Mouse (Mus musculus) stomach, embryonic 15.5 days (tissue): ENCODE measurements around the gene Gm9918. TPM values are rescaled to one million over a fixed set of nuclear protein-coding genes. Genes with fewer than 3 reads are reported as not detected.

Experiments
- ATAC-seq: fragments of 200-750 bp; cut with Nextera tagmentation; 2 replicates; pipeline ENCODE4 v1.8.0; 2017; ENCODE audit warnings: low read depth, moderate number of reproducible peaks, moderate TSS enrichment; ENCODE audit not compliant: insufficient read depth, low FRiP score
- H3K27ac ChIP-seq: fragments of 300-500 bp; sonication (generic); 2 replicates; pipeline ENCODE4 v1.5.1; 2015; ENCODE audit warnings: mild to moderate bottlenecking, inconsistent platforms
- H3K27me3 ChIP-seq: fragments of 300-500 bp; sonication (generic); replicated peaks from 2 replicates; pipeline ENCODE4 v1.6.1; 2015; ENCODE audit warnings: inconsistent platforms
- H3K36me3 ChIP-seq: fragments of 300-500 bp; sonication (generic); 2 replicates; pipeline ENCODE4 v1.6.1; 2015; ENCODE audit warnings: inconsistent platforms
- H3K4me1 ChIP-seq: fragments of 300-500 bp; sonication (generic); 2 replicates; pipeline ENCODE4 v1.6.1; 2015; ENCODE audit warnings: inconsistent platforms
- H3K4me2 ChIP-seq: fragments of 300-500 bp; sonication (generic); 2 replicates; pipeline ENCODE4 v1.6.1; 2015; ENCODE audit warnings: mild to moderate bottlenecking, inconsistent platforms
- H3K4me3 ChIP-seq: fragments of 300-500 bp; sonication (generic); replicated peaks from 2 replicates; pipeline ENCODE4 v1.5.1; 2015; ENCODE audit warnings: inconsistent platforms
- H3K9ac ChIP-seq: fragments of 300-500 bp; sonication (generic); 2 replicates; pipeline ENCODE4 v1.6.1; 2015; ENCODE audit warnings: inconsistent platforms
- H3K9me3 ChIP-seq: fragments of 300-500 bp; sonication (generic); 2 replicates; pipeline ENCODE4 v1.6.1; 2016; ENCODE audit warnings: inconsistent platforms
- WGBS: fragments of 180-500 bp; shearing (Covaris S2); methylation state at CpG from one replicate; pipeline ENCODE4 v1.1.7; 2015; 5-methylcytosine and 5-hydroxymethylcytosine counted together
- polyA plus RNA-seq: library from polyadenylated mRNA; unstranded; fragments of >200 nt; fragmentation: Nextera tagmentation; extraction: Ambion mirVana; gene quantifications from 2 replicates; pipeline ENCODE4 v1.2.1, GENCODE M21; 2015

The Gm9918 gene
- polyA plus RNA-seq, 1 experiment from 2014 or later, result 0.27 TPM

DNA sequence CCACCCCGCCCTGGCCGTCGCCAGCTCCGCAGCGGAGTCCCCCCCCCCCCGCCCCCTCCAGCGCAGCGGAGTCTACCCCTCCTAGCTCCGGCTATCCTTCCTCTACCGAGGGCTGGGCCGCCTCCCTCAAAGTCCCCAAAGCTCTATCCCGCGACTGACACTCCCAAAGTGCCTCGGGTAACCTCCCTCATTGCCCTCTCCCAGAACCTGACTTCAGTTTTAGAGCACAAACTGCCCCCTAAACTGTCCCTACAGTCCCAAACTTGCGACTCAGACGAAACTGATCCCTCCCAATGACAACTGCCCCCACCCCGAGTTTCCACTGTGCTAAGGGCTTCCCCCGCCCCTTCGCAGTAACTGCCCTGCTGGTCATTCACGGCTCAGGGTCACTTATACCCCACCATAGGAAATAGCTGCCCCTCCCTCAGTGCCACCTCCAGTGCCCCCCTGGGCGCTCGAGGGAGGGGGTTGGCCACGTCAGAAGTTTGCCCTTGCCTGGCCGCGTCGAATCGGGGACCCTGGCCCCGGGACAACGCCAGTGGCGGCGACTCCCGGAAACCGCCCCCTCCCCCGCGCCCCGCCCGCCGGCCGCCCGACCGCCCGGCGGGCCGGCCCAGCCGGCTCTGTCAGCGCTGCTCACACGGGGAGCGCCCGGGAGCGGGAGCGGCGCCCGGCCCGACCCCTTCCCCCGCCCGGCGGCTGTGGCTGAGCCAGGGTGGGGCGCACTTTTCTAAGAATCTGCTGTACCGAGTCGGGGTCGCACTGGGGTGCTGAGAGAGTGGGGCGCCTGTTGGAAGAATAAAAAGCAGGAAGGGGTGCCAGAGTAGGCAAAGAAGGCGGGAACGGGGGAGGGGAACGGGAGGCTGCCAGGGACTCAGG is 22.9 kb upstream of the Gm9918 start:
- H3K4me3 ChIP-seq, result peak overlapping the region; percentile 64
- H3K4me1 ChIP-seq, result peaks cover 56% of the 10 kb centered on the region
- H3K36me3 ChIP-seq, result no peaks in the 10 kb centered on the region
- no peaks in the 10 kb centered on the region for H3K27me3 ChIP-seq
- peak overlapping the region; percentile 100 for H3K27ac ChIP-seq
- peak overlapping the region; percentile 39 for H3K9ac ChIP-seq
- H3K4me2 ChIP-seq, result peak overlapping the region; percentile 92
- no peaks in the 10 kb centered on the region for H3K9me3 ChIP-seq
- under 1% methylated on average over 57 of the region's 65 CpGs for WGBS
- ATAC-seq, result peak; percentile 51

DNA sequence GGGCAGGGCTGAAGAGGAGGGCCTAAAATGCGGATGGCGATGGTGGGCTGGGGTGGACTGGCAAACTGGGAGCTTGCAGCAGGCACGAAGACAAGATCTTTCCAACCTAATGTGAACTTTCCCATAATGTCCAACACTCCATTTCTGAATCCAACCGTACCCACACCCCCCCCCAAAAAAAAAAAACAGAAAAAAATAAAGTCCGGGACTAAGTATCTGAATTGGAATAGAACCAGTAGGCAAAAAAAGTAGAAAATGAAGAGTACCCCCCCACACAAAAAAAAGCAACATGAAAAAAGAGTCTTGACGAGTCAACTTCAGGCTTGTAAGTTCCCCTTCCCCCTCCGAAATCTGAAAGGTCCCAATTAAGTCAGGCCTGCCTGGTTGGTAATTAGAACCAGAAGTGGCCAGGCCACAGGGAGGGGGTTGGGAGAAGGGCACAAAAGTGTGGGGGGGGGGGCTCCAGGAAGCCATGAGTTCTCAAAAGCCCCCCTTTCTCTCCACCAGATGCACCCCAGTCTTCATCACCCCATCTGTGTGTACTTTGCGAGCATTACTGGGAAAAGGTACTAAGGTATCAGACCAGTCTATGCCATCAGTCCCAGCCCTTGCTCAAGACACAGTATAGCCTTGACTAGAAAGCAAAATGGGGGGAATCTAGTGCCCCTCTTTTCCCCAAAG is 22.1 kb upstream of the Gm9918 start:
- H3K4me3 ChIP-seq, result peak overlapping the region; percentile 64
- no peaks in the 10 kb centered on the region for H3K27me3 ChIP-seq
- H3K4me2 ChIP-seq, result peak overlapping the region; percentile 92
- peak overlapping the region; percentile 100 for H3K27ac ChIP-seq
- H3K36me3 ChIP-seq, result no peaks in the 10 kb centered on the region
- peaks cover 48% of the 10 kb centered on the region for H3K4me1 ChIP-seq
- H3K9me3 ChIP-seq, result no peaks in the 10 kb centered on the region
- no peak for ATAC-seq
- WGBS, result 9% methylated on average over 8 of the region's 8 CpGs
- H3K9ac ChIP-seq, result peak overlapping the region; percentile 39; the same call in 1 of the 2 replicates

GRCm38 (mm10) chr15:102248812-102249191 is 21.6 kb upstream of the Gm9918 start:
- Histone ChIP-seq H3K4me3 (peak overlapping the region; percentile 14), H3K9ac (0 out of 2 replicates have a peak overlapping the region, but pooled peaks have one; percentile 19), H3K36me3 (no peaks in the 10 kb centered on the region), H3K27ac (peak overlapping the region; percentile 100), H3K4me1 (peaks cover 43% of the 10 kb centered on the region), H3K4me2 (peak overlapping the region; percentile 92), H3K9me3 (no peaks in the 10 kb centered on the region), H3K27me3 (no peaks in the 10 kb centered on the region)
- WGBS, result 9% methylated on average over 3 of the region's 3 CpGs
- ATAC-seq, result no peak

- Histone ChIP-seq H3K36me3 (no peaks in the 10 kb centered on the region), H3K27ac (peak overlapping the region; percentile 100), H3K9me3 (no peaks in the 10 kb centered on the region), H3K27me3 (no peaks in the 10 kb centered on the region), H3K4me3 (peak overlapping the region; percentile 25), H3K4me2 (peak overlapping the region; percentile 92), H3K4me1 (peaks cover 38% of the 10 kb centered on the region), H3K9ac (no peak overlapping the region)
- WGBS, result 4% methylated on average over 13 of the region's 13 CpGs
- ATAC-seq, result no peak
Measured at GRCm38 (mm10) chr15:102249251-102249691, 21.1 kb upstream of the Gm9918 start.

- Histone ChIP-seq H3K27me3 (no peaks in the 10 kb centered on the region), H3K36me3 (no peaks in the 10 kb centered on the region), H3K4me3 (peak overlapping the region; percentile 25; the same call in 1 of the 2 replicates), H3K9ac (no peak overlapping the region), H3K9me3 (no peaks in the 10 kb centered on the region), H3K27ac (peak overlapping the region; percentile 100), H3K4me2 (peak overlapping the region; percentile 92; the same call in 1 of the 2 replicates), H3K4me1 (peaks cover 33% of the 10 kb centered on the region)
- ATAC-seq, result no peak
- 49% methylated on average over 9 of the region's 9 CpGs for WGBS
Measured at GRCm38 (mm10) chr15:102249967-102250366, 20.4 kb upstream of the Gm9918 start.

DNA sequence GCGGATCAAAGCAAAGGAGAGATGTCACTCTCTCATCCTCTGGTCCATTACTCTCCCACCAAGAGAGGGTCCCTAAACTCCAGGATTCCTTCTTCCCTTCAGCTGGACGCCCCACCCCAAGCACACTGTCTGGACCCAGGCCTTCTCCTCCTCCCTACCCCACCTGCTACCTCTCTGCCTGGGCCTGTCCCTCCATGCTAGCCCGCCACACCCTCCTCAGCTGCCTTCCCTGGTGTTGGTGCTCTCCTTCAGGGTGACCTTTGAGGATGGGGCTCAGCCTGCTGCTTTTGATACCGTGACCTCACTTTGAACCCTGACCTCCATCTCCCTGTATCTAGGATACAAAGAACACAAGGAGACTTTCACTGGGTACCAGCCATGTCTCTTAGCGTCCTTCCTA is 19.8 kb upstream of the Gm9918 start:
- Histone ChIP-seq H3K9ac (no peak overlapping the region), H3K4me2 (no peak overlapping the region; the same call in 1 of the 2 replicates), H3K4me3 (no peak overlapping the region), H3K36me3 (no peaks in the 10 kb centered on the region), H3K9me3 (no peaks in the 10 kb centered on the region), H3K27ac (peak overlapping the region; percentile 100), H3K4me1 (peaks cover 28% of the 10 kb centered on the region), H3K27me3 (no peaks in the 10 kb centered on the region)
- ATAC-seq, result no peak
- WGBS, result 63% methylated on average over 5 of the region's 5 CpGs

DNA sequence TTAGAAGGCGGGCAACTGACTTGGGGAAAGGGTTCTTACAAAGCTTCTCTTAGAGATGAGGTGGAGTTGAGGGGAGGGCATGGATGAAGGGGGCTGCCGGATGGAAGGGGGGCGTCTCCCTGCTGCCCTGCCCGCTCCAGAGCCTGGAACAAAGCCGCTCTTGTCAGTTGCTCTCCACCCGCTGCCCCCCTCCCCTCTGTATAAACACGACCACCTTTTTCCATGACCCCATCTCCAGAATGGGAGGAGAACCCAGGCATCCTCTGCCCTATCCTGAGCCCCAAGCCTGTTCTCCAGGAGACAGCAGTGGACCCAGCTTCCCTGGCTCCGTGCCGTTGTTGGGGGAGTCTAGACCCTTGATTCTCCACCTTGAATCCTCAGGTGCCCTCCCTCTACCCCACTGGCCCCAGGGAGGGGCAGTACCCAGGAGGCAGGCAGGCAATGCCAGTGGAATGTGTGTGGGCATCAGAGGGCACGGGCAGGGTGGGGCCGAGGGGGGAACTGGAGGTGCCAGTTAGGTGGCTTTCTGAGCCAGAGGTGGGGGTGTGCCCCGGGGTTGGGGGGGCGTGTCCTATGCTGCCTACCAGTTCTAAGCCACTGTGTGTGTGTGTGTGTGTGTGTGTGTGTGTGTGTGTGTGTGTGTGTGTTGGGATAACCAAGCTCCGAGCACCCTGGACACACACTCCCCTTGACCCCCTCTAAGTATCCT is 14.7 kb upstream of the Gm9918 start:
- Histone ChIP-seq H3K4me1 (peaks cover 31% of the 10 kb centered on the region), H3K27me3 (0 out of 2 replicates have a peak, but pooled peaks cover 3% of the 10 kb centered on the region), H3K36me3 (no peaks in the 10 kb centered on the region), H3K9ac (0 out of 2 replicates have a peak overlapping the region, but pooled peaks have one; percentile 6), H3K4me2 (peak overlapping the region; percentile 90), H3K27ac (peak overlapping the region; percentile 35; the same call in 1 of the 2 replicates), H3K4me3 (peak overlapping the region; percentile 64), H3K9me3 (no peaks in the 10 kb centered on the region)
- no peak for ATAC-seq
- 44% methylated on average over 14 of the region's 14 CpGs for WGBS

GRCm38 (mm10) chr15:102256431-102257201 is 13.7 kb upstream of the Gm9918 start:
- Histone ChIP-seq H3K9ac (peak overlapping the region; percentile 29), H3K4me2 (peak overlapping the region; percentile 90), H3K4me1 (peaks cover 31% of the 10 kb centered on the region), H3K27me3 (0 out of 2 replicates have a peak, but pooled peaks cover 3% of the 10 kb centered on the region), H3K27ac (peak overlapping the region; percentile 86), H3K36me3 (no peaks in the 10 kb centered on the region), H3K9me3 (no peaks in the 10 kb centered on the region), H3K4me3 (peak overlapping the region; percentile 64)
- no peak for ATAC-seq
- 12% methylated on average over 22 of the region's 22 CpGs for WGBS

DNA sequence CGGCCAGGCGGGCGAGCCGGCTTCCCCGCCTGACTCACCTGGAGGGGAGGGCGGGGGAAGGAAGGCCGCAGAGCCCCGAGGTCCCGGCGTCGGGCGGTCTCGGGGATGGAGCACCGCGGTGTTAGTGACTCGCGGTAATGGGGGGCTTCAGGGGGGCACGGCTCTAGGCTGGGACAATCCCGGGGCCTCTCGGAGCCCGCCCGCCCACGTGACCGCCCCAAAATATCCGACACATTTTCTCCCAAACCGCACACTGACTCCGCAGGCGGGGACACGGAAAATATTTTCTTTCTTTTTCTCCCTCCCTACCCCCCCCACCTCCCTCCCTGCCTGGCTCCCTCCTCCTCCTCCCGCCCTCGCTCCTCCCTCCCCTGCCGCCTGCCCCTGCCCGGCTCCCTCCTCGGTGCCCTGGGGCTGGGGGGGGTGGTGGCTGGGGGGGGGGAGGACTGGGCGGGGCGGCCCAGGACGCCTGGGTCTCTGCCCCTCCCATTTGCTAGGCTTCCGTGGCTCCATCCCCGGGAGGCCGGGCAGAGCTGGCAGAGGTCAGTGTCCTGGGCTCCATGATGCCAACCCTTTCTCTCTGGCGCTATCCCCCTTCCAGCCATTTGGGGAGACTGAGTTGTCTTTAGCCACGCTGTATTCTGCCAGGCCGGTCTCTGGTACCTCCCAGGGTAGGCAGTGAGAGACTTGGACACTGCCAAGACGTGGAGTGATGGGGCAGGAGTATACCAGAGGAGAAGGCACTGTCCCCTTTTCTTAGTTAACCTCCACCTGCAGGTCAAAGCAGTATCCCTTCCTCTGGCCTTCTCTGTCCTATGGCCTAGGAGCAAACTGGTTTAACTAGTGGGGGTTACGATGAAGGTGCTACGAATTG is 12.9 kb upstream of the Gm9918 start, which contains the start of gene Rarg:
Gene Rarg (minus strand): TSS at position 316 of the 874 bp plus-strand sequence.
- Histone ChIP-seq H3K36me3 (no peaks in the 10 kb centered on the region), H3K4me1 (peaks cover 31% of the 10 kb centered on the region), H3K27ac (peak within 1 kb of the TSS; percentile 86), H3K9me3 (no peaks in the 10 kb centered on the region), H3K4me2 (peak within 1 kb of the TSS; percentile 90), H3K9ac (peak within 1 kb of the TSS; percentile 29), H3K27me3 (0 out of 2 replicates have a peak, but pooled peaks cover 3% of the 10 kb centered on the region), H3K4me3 (peak within 1 kb of the TSS; percentile 64)
- ATAC-seq, result peak; percentile 56; the same call in 1 of the 2 replicates
- WGBS, result 1% methylated on average over 44 of the region's 46 CpGs

- H3K27me3 ChIP-seq, result 0 out of 2 replicates have a peak, but pooled peaks cover 3% of the 10 kb centered on the region
- peak; percentile 27; the same call in 1 of the 2 replicates for ATAC-seq
- H3K9me3 ChIP-seq, result no peaks in the 10 kb centered on the region
- no peaks in the 10 kb centered on the region for H3K36me3 ChIP-seq
- H3K4me3 ChIP-seq, result peak overlapping the region; percentile 64
- H3K27ac ChIP-seq, result peak overlapping the region; percentile 86
- peaks cover 31% of the 10 kb centered on the region for H3K4me1 ChIP-seq
- H3K9ac ChIP-seq, result peak overlapping the region; percentile 26; the same call in 1 of the 2 replicates
- peak overlapping the region; percentile 90 for H3K4me2 ChIP-seq
- WGBS, result 15% methylated on average over 12 of the region's 12 CpGs
Measured at GRCm38 (mm10) chr15:102258076-102258470, 12.3 kb upstream of the Gm9918 start.
